Mouse (Mus musculus) kidney, postnatal 4 days (tissue): ENCODE data around the gene Nt5dc2.
A peak's percentile ranks its signal among the peaks of the same experiment; 100 is the strongest.

Experiments
- DNase-seq, 2 experiments: peaks; one replicate each; pipeline ENCODE4 v3.0.0; 2021; ENCODE audit warnings: mixed read lengths in 2 of 2

Gene Nt5dc2

GRCm38 (mm10) chr14:31130236-31131220 lies at the start of gene Nt5dc2:
Gene Nt5dc2, plus strand, starts transcription at chr14:31131053.
- peak; percentile 95 to 97 for DNase-seq

DNA sequence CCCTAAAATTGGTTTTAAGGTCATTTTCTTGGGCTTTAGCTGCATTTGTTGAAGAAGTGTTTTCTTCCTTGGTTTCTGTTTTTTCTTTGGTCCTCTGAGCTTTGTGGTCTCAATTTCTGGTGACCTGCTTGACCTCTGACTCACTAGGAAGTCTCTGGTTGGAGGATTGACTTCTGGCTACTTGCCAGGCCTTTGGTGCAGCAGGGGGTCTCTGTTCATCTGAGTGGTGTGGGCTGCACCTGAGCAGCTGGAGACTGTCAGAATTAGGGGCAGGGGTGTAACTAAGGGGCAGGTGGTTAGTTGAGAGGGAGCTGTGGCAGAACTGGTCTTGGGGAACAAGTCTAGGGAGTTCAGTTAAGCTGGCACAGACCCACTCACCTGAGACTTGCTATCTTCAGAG lies 49.7 kb upstream of the Nt5dc2 start:
- DNase-seq = no peak

GRCm38 (mm10) chr14:31087433-31087832 lies 43.4 kb upstream of the Nt5dc2 start:
- DNase-seq = peak; percentile 18 to 24

- no peak for DNase-seq
Measured at GRCm38 (mm10) chr14:31088515-31088914, 42.3 kb upstream of the Nt5dc2 start.

DNA sequence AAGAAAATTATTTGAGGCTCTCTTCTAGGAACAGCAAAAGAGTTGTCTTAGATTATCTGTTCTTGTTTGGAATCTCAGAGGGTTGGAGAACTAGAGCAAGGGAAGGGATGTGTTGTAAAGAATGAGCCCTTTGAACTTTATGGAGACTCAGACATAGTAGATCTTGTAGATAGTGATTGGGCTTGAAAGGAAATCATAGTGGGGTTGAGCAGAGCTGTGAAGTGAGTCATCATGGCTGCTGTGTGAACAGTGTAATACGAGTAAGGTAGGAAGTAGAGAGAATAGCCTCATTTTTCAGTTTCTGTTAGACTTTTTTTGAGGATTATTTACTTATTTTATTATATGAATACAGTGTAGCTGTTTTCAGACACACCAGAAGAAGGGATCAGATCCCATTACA lies 40.9 kb upstream of the Nt5dc2 start:
- no peak for DNase-seq

- DNase-seq = no peak
Measured at GRCm38 (mm10) chr14:31105156-31105555, 25.7 kb upstream of the Nt5dc2 start.

GRCm38 (mm10) chr14:31110613-31111012 lies 20.2 kb upstream of the Nt5dc2 start:
- no peak for DNase-seq

DNA sequence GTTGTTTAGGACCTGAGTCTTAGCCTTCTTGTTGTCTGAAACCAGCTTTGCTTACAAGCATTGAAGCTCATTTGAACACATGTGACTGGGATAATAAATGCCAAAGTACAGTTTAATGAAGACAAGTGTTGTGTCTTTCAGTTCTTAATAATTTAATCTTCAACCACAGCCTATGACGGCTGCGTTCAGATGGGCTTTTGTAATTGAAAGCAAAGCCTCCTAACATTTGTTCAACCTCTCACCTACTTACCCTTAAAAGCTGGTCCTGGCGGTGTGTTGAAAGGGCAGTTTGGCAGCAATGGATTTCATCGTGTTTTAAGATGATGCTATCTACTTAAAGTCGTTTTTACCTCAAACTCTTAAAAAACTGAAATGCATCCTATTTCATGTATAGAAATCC lies 18.7 kb upstream of the Nt5dc2 start:
- DNase-seq = no peak

DNA sequence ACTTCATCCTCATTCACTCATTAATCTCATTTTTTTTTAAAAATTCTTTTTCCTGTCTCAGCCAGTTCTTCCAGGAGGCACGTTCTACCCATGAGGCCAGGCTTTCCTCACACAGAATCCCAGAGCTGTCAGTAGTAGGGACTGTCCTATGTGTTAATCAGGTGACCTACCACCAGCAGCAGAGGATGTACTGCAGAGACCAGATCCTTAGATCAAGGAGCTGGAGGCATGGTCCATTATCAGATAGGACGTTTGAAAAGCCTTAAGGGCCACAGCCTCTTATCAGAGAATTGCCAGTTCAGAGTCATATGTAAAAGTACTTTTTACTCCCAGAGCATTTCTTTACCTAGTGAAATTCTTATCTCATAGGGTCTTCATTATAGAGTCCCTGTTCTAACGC lies 16.8 kb upstream of the Nt5dc2 start:
- no peak for DNase-seq

DNA sequence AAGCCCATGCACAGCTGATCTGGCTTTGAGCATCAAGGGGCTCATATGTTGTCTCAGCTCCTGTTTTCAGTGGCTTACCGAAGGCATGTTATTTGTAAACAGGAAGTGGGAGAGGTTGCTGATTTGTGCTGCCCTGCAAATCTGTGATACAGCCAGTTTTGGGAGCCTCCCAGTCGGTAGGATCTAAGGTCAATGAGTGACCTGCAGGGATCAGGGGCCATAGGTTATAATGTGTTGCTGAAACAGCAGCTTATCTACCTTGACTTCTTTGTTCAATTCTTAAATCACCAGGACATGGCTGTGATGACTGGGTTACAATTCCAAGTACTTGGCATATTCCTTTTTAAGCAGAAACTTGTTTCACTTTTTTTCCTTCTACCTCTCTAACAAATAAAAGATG lies 15.3 kb upstream of the Nt5dc2 start:
- DNase-seq = no peak

GRCm38 (mm10) chr14:31125106-31126075 lies 5.5 kb upstream of the Nt5dc2 start:
- no peak for DNase-seq

- no peak for DNase-seq
Measured at GRCm38 (mm10) chr14:31126826-31127225, 4.0 kb upstream of the Nt5dc2 start.

DNA sequence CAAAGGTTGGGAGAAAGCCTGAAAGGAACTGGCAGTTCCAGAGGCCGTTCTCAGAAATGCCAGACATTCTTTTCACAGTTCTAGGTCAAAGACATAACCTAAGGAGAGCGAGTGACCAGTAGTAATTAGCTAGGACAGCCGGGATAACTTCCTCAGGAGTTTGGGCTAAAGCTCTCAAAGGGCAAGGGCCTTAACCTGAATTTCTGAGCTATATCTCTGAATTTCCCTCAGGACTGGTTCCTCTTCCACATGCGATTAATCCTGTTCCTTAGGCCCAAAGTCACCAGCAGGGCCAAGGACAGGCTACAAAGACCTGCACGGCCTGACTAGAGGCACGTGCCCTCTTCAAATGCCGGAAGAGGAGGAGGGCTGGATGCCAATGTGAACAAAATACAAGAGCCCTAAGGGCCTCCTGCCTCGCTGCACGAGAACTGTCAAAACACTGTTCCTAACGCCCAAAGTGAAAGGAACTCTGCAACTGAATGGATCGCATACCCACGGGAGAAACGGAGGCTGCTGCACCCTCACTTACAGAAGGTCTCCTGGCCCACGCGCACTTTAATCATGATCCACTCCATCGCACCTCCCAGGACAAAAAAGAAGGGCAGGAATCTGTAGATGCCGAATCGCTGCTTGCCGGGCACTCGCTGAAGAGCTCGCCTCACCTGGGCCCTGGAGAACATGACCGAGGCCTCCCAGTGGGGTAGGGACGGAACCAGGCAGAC lies 2.6 kb upstream of the Nt5dc2 start:
- peak; percentile 58 to 74 for DNase-seq

GRCm38 (mm10) chr14:31128826-31129219 lies 2.0 kb upstream of the Nt5dc2 start, which contains the start of gene Smim4:
Gene Smim4, minus strand, starts transcription at chr14:31128956.
- peak; percentile 98 to 99 for DNase-seq

DNA sequence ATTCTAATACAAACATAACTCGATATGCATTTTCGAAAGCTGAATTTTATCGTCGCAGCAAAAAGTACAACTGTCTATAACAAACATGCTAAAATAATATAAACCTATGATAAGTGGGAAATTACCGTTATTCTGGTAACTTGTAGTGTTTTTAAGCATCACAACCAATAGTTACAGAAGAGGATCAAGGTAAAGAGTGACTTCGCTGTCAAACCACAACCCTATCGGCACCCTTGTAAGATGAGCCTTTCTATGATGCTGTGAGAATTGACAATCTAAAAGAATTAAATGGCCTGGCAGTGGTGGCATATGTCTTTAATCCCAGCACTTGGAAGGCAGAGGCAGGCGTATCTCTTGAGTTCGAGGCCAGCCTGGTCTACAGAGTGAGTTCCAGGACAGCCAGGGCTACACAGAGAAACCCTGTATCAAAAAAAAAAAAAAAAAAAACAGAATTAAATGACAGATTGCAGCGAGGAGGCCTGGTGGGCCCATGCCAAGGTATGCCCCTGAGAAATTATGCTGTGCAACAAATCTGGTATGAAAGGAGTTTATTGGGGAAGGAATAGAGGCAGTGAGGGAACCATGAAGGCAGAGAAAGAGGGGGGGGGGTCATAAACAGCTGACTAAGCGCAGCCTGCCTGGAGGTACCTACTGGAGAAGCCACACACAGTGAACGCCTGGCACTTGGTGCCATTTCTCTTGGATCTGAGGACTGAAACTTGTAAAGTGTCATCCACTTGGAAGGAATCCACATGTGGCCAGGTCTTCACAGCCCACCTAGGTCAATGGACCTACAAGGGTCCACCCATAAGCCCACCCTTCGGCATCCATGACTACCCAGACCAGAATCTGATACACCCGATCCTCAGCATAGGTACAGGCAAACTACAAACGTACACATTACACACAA lies 1.3 kb upstream of the Nt5dc2 start:
- no peak for DNase-seq

DNA sequence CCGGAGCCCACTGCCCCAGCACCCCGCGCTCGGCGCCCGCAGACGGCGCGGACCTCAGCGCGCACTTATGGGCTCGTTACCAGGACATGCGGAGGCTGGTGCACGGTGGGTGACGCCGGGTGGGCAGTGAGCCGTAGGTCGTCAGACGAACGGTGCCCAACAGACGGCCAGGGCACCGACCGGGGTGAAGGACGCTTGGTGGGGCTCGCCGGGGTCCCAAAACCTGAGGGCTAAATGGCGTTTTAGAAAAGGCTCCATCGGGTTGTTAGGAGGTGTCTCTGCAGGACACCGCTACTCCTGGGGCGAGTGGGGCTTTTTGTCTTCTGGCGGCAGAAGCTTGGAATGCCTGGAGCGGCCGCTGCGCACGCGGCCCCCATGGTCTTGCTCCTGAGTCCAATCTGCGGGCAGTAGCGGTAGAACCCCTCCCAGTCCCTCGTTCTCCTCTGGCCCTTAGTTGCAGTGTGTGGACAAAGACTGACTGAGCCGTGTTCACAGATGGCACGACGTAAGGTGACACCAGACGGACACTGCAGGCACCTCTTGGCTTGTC lies 494 bp downstream of the Nt5dc2 start:
- DNase-seq = peak; percentile 56 to 72

- peak; percentile 63 to 69 for DNase-seq
Measured at GRCm38 (mm10) chr14:31132031-31132430, 1.2 kb downstream of the Nt5dc2 start.

DNA sequence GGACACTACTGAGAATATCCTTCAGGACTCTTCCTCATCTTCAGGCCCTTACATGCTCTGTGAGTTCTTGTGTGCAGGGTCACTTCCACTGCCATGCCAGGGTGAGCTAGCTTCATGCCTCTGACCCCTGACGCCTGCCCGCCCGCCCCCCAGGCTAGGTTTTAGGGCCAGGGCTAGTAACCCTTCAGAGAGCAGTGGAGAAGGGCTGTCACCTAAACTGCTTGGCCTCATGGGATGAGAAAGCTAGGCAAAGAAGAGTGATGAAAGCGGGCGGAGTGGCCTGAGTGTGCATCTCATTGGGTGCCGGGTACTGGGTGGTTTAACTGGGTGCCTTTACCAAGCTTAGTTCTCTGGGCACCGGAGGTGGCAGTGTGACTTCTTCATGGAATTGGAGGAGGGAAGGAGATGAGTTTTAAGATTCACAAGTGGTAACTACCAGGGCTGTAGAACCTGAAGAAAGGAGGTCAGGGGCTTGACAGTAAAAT lies 1.7 kb downstream of the Nt5dc2 start:
- no peak for DNase-seq

GRCm38 (mm10) chr14:31133023-31133665 lies 2.3 kb downstream of the Nt5dc2 start:
- peak in 1 of 2 experiments; percentile 43 for DNase-seq
